ENCODE assay signal across 9 mouse cellular contexts in genomic region chr17:12916588-12917380, GRCm38 (mm10). TPM values are rescaled to one million over a fixed set of nuclear protein-coding genes. Genes with fewer than 3 reads are reported as not detected.
A peak's percentile ranks its signal among the peaks of the same experiment; 100 is the strongest.
DNase-seq lines count a peak whose midpoint lies in the region; ATAC-seq and TF ChIP-seq lines count a peak whose summit lies in the region.
"Had no signal": no experiment of that assay in that cellular context is flagged by ENCODE, and none has a peak within 500 bp of the region (broad histone marks: within the 10 kb centered on the region; RNA-seq: fewer than 3 reads in every experiment).

No protein-coding gene starts in this region.

- peak overlapping the region; percentile 92 for H3K4me2 ChIP-seq in hindbrain, embryonic 14.5 days (replicated peaks)
- H3K4me2 ChIP-seq in liver, postnatal 0 days (ENCODE audit: low read depth, low read length), result peak overlapping the region; percentile 96

- no peaks in the 10 kb centered on the region for H3K9me3 ChIP-seq in MEL (replicated peaks; ENCODE audit: insufficient read depth, low read length)
- H3K9me3 ChIP-seq in hindbrain, embryonic 14.5 days (ENCODE audit: control insufficient read depth, low read length), result no peaks in the 10 kb centered on the region
- H3K9me3 ChIP-seq in liver, postnatal 0 days (ENCODE audit: low read length), result no peaks in the 10 kb centered on the region

- TF ChIP-seq CTCF in MEL (IDR thresholded peaks at IDR 0.05 in 2 of 3, conservative IDR thresholded peaks at IDR 0.05 in 1 of 3; ENCODE audit: control insufficient read depth in 1 of 3, insufficient read depth in 1 of 3, low read depth in 2 of 3, low read length in 3 of 3, poor library complexity in 1 of 3, severe bottlenecking in 1 of 3), result no peak
- no peak for TF ChIP-seq CTCF in liver, postnatal 0 days (IDR thresholded peaks at IDR 0.05; ENCODE audit: low read depth)
- no peak for TF ChIP-seq CTCF in olfactory bulb, adult 2 months (IDR thresholded peaks at IDR 0.05; ENCODE audit: insufficient read depth, low read depth, low read length)

- DNase-seq in layer of hippocampus, adult 11-12 months (ENCODE audit: low spot score), result peak; percentile 55
- DNase-seq in layer of hippocampus, postnatal 14 days (ENCODE audit: low spot score in 2 of 2), result no peak
- peak; percentile 78 for DNase-seq in MEL (ENCODE audit: low read depth, low spot score)
- peak; percentile 60 for DNase-seq in embryo, embryonic 10.5 days (ENCODE audit: low spot score)
- peak; percentile 32 for DNase-seq in hindbrain, embryonic 14.5 days (ENCODE audit: low spot score)
- DNase-seq in liver, postnatal 0 days, result peak; percentile 68
- DNase-seq in cerebellum, adult 18-20 months, result no peak

- peak; percentile 57 to 72 for TF ChIP-seq POLR2A in MEL (IDR thresholded peaks at IDR 0.05; ENCODE audit: control insufficient read depth in 1 of 2, insufficient read depth in 1 of 2, low read depth in 1 of 2, low read length in 2 of 2, poor library complexity in 1 of 2)
- TF ChIP-seq POLR2A in olfactory bulb, adult 2 months (IDR thresholded peaks at IDR 0.05; ENCODE audit: insufficient read depth, low read depth, low read length), result no peak

- H3K4me3 ChIP-seq in MEL (ENCODE audit: control insufficient read depth in 1 of 2, insufficient read depth in 1 of 2, low read depth in 2 of 2, low read length in 2 of 2), result peak overlapping the region; percentile 65 to 97
- peak overlapping the region; percentile 94 for H3K4me3 ChIP-seq in hindbrain, embryonic 14.5 days (replicated peaks; ENCODE audit: low read length)
- H3K4me3 ChIP-seq in liver, postnatal 0 days (ENCODE audit: low read depth, low read length), result peak overlapping the region; percentile 94
- peak overlapping the region; percentile 84 for H3K4me3 ChIP-seq in olfactory bulb, adult 2 months (ENCODE audit: insufficient read depth, low read depth, low read length)

- H3K27ac ChIP-seq in MEL (ENCODE audit: control insufficient read depth, low read depth, low read length), result peak overlapping the region; percentile 92
- peak overlapping the region; percentile 92 for H3K27ac ChIP-seq in hindbrain, embryonic 14.5 days
- peak overlapping the region; percentile 90 for H3K27ac ChIP-seq in liver, postnatal 0 days (ENCODE audit: low read depth)
- H3K27ac ChIP-seq in olfactory bulb, adult 2 months (ENCODE audit: insufficient read depth, low read depth, low read length), result peak overlapping the region; percentile 48

- H3K9ac ChIP-seq in MEL (ENCODE audit: control insufficient read depth, low read depth, low read length, poor library complexity, severe bottlenecking), result peak overlapping the region; percentile 93
- peak overlapping the region; percentile 97 for H3K9ac ChIP-seq in hindbrain, embryonic 14.5 days
- H3K9ac ChIP-seq in liver, postnatal 0 days (replicated peaks), result peak overlapping the region; percentile 95

- no peaks in the 10 kb centered on the region for H3K27me3 ChIP-seq in MEL (ENCODE audit: control insufficient read depth in 1 of 2, insufficient read depth in 2 of 2, low read length in 2 of 2)
- H3K27me3 ChIP-seq in hindbrain, embryonic 14.5 days (ENCODE audit: control insufficient read depth, insufficient read depth, low read length), result no peaks in the 10 kb centered on the region
- H3K27me3 ChIP-seq in liver, postnatal 0 days (ENCODE audit: insufficient read depth, low read length), result no peaks in the 10 kb centered on the region

- TF ChIP-seq EP300 in MEL (IDR thresholded peaks at IDR 0.05; ENCODE audit: low read depth in 1 of 2, low read length in 2 of 2), result no peak
- no peak for TF ChIP-seq EP300 in liver, postnatal 0 days (IDR thresholded peaks at IDR 0.05; ENCODE audit: low read depth)

- WGBS in hindbrain, embryonic 14.5 days, result under 1% methylated on average over 40 of the region's 40 CpGs
- under 1% methylated on average over 40 of the region's 40 CpGs for WGBS in liver, postnatal 0 days (ENCODE audit: insufficient replicate concordance)
- under 1% methylated on average over 40 of the region's 40 CpGs for WGBS in olfactory bulb, adult 2 months

- H3K36me3 ChIP-seq in MEL (ENCODE audit: control insufficient read depth in 1 of 2, insufficient read depth in 2 of 2, low read length in 2 of 2), result peaks cover 38 to 44% of the 10 kb centered on the region in 2 experiments
- H3K36me3 ChIP-seq in hindbrain, embryonic 14.5 days (replicated peaks; ENCODE audit: control insufficient read depth, insufficient read depth), result peaks cover 63% of the 10 kb centered on the region
- peaks cover 50% of the 10 kb centered on the region for H3K36me3 ChIP-seq in liver, postnatal 0 days (replicated peaks; ENCODE audit: insufficient read depth, low read length)

- TF ChIP-seq RAD21 in MEL (IDR thresholded peaks at IDR 0.05; ENCODE audit: low read depth, low read length), result no peak

- peaks cover 41% of the 10 kb centered on the region for H3K79me2 ChIP-seq in MEL (ENCODE audit: control insufficient read depth, insufficient read depth, low read length, poor library complexity)

- peaks cover 0 to 6% of the 10 kb centered on the region in 2 experiments; a peak in 2 of 4 replicates for H3K4me1 ChIP-seq in MEL (ENCODE audit: control insufficient read depth in 1 of 2, insufficient read depth in 2 of 2, low read length in 2 of 2)
- peaks cover 19% of the 10 kb centered on the region for H3K4me1 ChIP-seq in hindbrain, embryonic 14.5 days (replicated peaks; ENCODE audit: control insufficient read depth, insufficient read depth, low read length)
- 0 out of 2 replicates have a peak, but pooled peaks cover 4% of the 10 kb centered on the region for H3K4me1 ChIP-seq in liver, postnatal 0 days (ENCODE audit: insufficient read depth)
- no peaks in the 10 kb centered on the region for H3K4me1 ChIP-seq in olfactory bulb, adult 2 months (ENCODE audit: control insufficient read depth, insufficient read depth, low read length)

- peak; percentile 58 for ATAC-seq in hindbrain, embryonic 14.5 days (ENCODE audit: low FRiP score)
- peak; percentile 45 for ATAC-seq in liver, postnatal 0 days

TF ChIP-seq in MEL, 35 proteins besides CTCF, POLR2A, EP300 and RAD21 (continues in another document):
- TF ChIP-seq ETS1 (IDR thresholded peaks at IDR 0.05; ENCODE audit: low read depth, low read length) (no peak), UBTF (IDR thresholded peaks at IDR 0.05; ENCODE audit: borderline replicate concordance, insufficient read depth, low read depth, low read length) (no peak), GABPA (IDR thresholded peaks at IDR 0.05; ENCODE audit: low read depth, low read length) (no peak), ZC3H11A (IDR thresholded peaks at IDR 0.05; ENCODE audit: low read depth, low read length) (no peak), MEF2A (IDR thresholded peaks at IDR 0.05; ENCODE audit: extremely low read depth, insufficient replicate concordance, low read depth, low read length, poor library complexity, severe bottlenecking) (no peak), TCF12 (IDR thresholded peaks at IDR 0.05; ENCODE audit: low read depth, low read length) (0 out of 2 replicates have a peak, but pooled peaks have one; percentile 5), POLR2AphosphoS2 (IDR thresholded peaks at IDR 0.05; ENCODE audit: low read length) (no peak; the same call in 1 of the 2 replicates)

RNA-seq across cellular contexts. Expression of gene Mrpl18, which starts 0.6 kb away (rescaled TPM):
- total RNA-seq in layer of hippocampus, postnatal 14 days (2021), result 10 to 100 TPM; 48.8 to 56.4 TPM
- total RNA-seq in MEL (2012; rRNA removed), result 238 and 257 TPM in 2 replicates
- polyA plus RNA-seq in MEL (2012; ENCODE audit: insufficient read depth in 1 of 2, insufficient read length in 2 of 2, low read depth in 1 of 2, low replicate concordance in 2 of 2, missing spikeins in 1 of 2), result 100 to 1,000 TPM in 1 of 2 experiments, not detected in 1; 202 TPM
- polyA plus RNA-seq in hindbrain, embryonic 14.5 days (2014; fragmentation: Nextera tagmentation; extraction: Ambion mirVana), result 112 and 138 TPM in 2 replicates
- polyA plus RNA-seq in liver, postnatal 0 days (2015; fragmentation: Nextera tagmentation; extraction: Ambion mirVana), result 72.2 and 81.0 TPM in 2 replicates
- not detected in 2 replicates for polyA plus RNA-seq in olfactory bulb, adult 2 months (2012; ENCODE audit: insufficient read depth, insufficient read length, low replicate concordance, missing spikeins)

RNA-seq across cellular contexts. Expression of gene Tcp1, which starts 1.3 kb away (rescaled TPM):
- 100 to 1,000 TPM; 185 to 193 TPM for total RNA-seq in layer of hippocampus, postnatal 14 days (2021)
- total RNA-seq in MEL (2012; rRNA removed), result 570 and 598 TPM in 2 replicates
- 1,000 to 10,000 TPM in 1 of 2 experiments, 100 to 1,000 TPM in 1; 485 to 1,425 TPM for polyA plus RNA-seq in MEL (2012; ENCODE audit: insufficient read depth in 1 of 2, insufficient read length in 2 of 2, low read depth in 1 of 2, low replicate concordance in 2 of 2, missing spikeins in 1 of 2)
- 392 and 417 TPM in 2 replicates for polyA plus RNA-seq in hindbrain, embryonic 14.5 days (2014; fragmentation: Nextera tagmentation; extraction: Ambion mirVana)
- 136 TPM in 2 replicates for polyA plus RNA-seq in liver, postnatal 0 days (2015; fragmentation: Nextera tagmentation; extraction: Ambion mirVana)
- polyA plus RNA-seq in olfactory bulb, adult 2 months (2012; ENCODE audit: insufficient read depth, insufficient read length, low replicate concordance, missing spikeins), result 471 TPM in 1 of 2 replicates, not detected in the other

RNA-seq across cellular contexts. Expression of gene Pnldc1, which starts 6.8 kb away (rescaled TPM):
- total RNA-seq in layer of hippocampus, postnatal 14 days (2021), result 1 to 10 TPM; 1.6 to 2.4 TPM
- total RNA-seq in MEL (2012; rRNA removed), result 0.36 and 0.54 TPM in 2 replicates
- polyA plus RNA-seq in MEL (2012; ENCODE audit: insufficient read depth in 1 of 2, insufficient read length in 2 of 2, low read depth in 1 of 2, low replicate concordance in 2 of 2, missing spikeins in 1 of 2), result 1 to 10 TPM in 1 of 2 experiments, not detected in 1; 1.1 TPM
- 1.8 and 2.5 TPM in 2 replicates for polyA plus RNA-seq in hindbrain, embryonic 14.5 days (2014; fragmentation: Nextera tagmentation; extraction: Ambion mirVana)
- 0.47 and 0.95 TPM in 2 replicates for polyA plus RNA-seq in liver, postnatal 0 days (2015; fragmentation: Nextera tagmentation; extraction: Ambion mirVana)
- polyA plus RNA-seq in olfactory bulb, adult 2 months (2012; ENCODE audit: insufficient read depth, insufficient read length, low replicate concordance, missing spikeins), result not detected in 2 replicates
- total RNA-seq: hematopoietic stem cell, adult 5-6 weeks had no signal

RNA-seq across cellular contexts. Expression of gene Acat3, which starts 23.6 kb away (rescaled TPM):
- total RNA-seq in layer of hippocampus, postnatal 14 days (2021), result 1 to 10 TPM; 2.7 to 3.3 TPM
- total RNA-seq in MEL (2012; rRNA removed), result 13.6 and 14.6 TPM in 2 replicates
- polyA plus RNA-seq in MEL (2012; ENCODE audit: insufficient read depth in 1 of 2, insufficient read length in 2 of 2, low read depth in 1 of 2, low replicate concordance in 2 of 2, missing spikeins in 1 of 2), result 1 to 10 TPM in 1 of 2 experiments, not detected in 1; 1.0 TPM
- polyA plus RNA-seq in hindbrain, embryonic 14.5 days (2014; fragmentation: Nextera tagmentation; extraction: Ambion mirVana), result 0.52 and 1.1 TPM in 2 replicates
- polyA plus RNA-seq in liver, postnatal 0 days (2015; fragmentation: Nextera tagmentation; extraction: Ambion mirVana), result 38.4 and 38.8 TPM in 2 replicates
- not detected in 2 replicates for polyA plus RNA-seq in olfactory bulb, adult 2 months (2012; ENCODE audit: insufficient read depth, insufficient read length, low replicate concordance, missing spikeins)

RNA-seq across cellular contexts. Expression of gene Mrgprh, which starts 41.0 kb away (rescaled TPM):
- not detected for total RNA-seq in layer of hippocampus, postnatal 14 days (2021)
- total RNA-seq in MEL (2012; rRNA removed), result not detected in 2 replicates
- polyA plus RNA-seq in MEL (2012; ENCODE audit: insufficient read depth in 1 of 2, insufficient read length in 2 of 2, low read depth in 1 of 2, low replicate concordance in 2 of 2, missing spikeins in 1 of 2), result not detected
- polyA plus RNA-seq in hindbrain, embryonic 14.5 days (2014; fragmentation: Nextera tagmentation; extraction: Ambion mirVana), result not detected in 2 replicates
- not detected in 2 replicates for polyA plus RNA-seq in liver, postnatal 0 days (2015; fragmentation: Nextera tagmentation; extraction: Ambion mirVana)
- not detected in 2 replicates for polyA plus RNA-seq in olfactory bulb, adult 2 months (2012; ENCODE audit: insufficient read depth, insufficient read length, low replicate concordance, missing spikeins)
- total RNA-seq: hematopoietic stem cell, adult 5-6 weeks had no signal

Comparison
In these comparisons a context has a peak if more than half of its experiments do, and no peak if none do; other contexts are left out.
1. DNase-seq: peak in layer of hippocampus, adult 11-12 months (single experiment), MEL (single experiment), embryo, embryonic 10.5 days (single experiment), hindbrain, embryonic 14.5 days (single experiment) and liver, postnatal 0 days (single experiment); none in layer of hippocampus, postnatal 14 days (0 of 2) and cerebellum, adult 18-20 months (0 of 2).
2. RNA of gene Mrpl18, which starts 0.6 kb away (polyA plus RNA-seq): 202 TPM in MEL, 112 to 138 TPM in hindbrain, embryonic 14.5 days and 72.2 to 81.0 TPM in liver, postnatal 0 days; not detected in olfactory bulb, adult 2 months; every median in the first group is over 10 times any median in the second.
3. Peak in every context shown above with its lines, with median percentiles within 50 percentile points of each other: H3K27ac ChIP-seq, H3K4me3 ChIP-seq and H3K9ac ChIP-seq.